Mouse (Mus musculus) stomach, postnatal 0 days (tissue): ENCODE measurements around the gene Arpc4.

ENCODE experiments used
- CTCF ChIP-seq: IDR thresholded peaks from 2 replicates; pipeline ENCODE4 v1.5.1; 2016; ENCODE audit warnings: antibody characterized with exemption, low read depth, mild to moderate bottlenecking, moderate library complexity
- EP300 ChIP-seq: optimal IDR thresholded peaks from 2 replicates; pipeline ENCODE3; 2016; ENCODE audit warnings: antibody characterized with exemption

DNA sequence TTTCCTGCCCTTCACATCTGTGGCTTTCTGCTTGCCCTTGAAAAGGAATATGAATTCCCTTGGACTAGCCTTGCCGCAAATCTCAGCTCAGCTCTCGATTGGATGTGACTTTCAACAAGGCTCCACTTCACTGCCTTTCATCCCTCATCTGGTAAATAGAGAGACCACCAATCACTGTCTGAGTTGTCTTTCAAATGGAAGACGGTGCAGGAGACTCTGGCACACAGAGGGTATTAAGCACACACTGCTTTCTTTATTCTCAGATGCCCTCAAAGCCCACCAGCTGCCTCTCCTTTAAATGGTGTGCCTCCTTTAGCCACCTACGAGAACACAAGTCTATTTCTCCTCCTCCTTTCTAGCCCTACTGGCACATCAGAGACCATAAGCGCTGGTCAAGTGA, 9.3 kb upstream of the Arpc4 start:
- TF ChIP-seq CTCF (no peak), EP300 (no peak)
